Mouse (Mus musculus): ENCODE measurements around the gene Tmem41a. TPM values are rescaled to one million over a fixed set of nuclear protein-coding genes. Genes with fewer than 3 reads are reported as not detected.
"Not testable (repeated sequence)": the region's sequence is repeated elsewhere in the genome, so short reads cannot be mapped to it uniquely, and the experiment has no call there.

Gene Tmem41a
- polyA plus RNA-seq (2015; fragmentation: Nextera tagmentation; extraction: Ambion mirVana) = 39.8 and 40.2 TPM in 2 replicates

DNA sequence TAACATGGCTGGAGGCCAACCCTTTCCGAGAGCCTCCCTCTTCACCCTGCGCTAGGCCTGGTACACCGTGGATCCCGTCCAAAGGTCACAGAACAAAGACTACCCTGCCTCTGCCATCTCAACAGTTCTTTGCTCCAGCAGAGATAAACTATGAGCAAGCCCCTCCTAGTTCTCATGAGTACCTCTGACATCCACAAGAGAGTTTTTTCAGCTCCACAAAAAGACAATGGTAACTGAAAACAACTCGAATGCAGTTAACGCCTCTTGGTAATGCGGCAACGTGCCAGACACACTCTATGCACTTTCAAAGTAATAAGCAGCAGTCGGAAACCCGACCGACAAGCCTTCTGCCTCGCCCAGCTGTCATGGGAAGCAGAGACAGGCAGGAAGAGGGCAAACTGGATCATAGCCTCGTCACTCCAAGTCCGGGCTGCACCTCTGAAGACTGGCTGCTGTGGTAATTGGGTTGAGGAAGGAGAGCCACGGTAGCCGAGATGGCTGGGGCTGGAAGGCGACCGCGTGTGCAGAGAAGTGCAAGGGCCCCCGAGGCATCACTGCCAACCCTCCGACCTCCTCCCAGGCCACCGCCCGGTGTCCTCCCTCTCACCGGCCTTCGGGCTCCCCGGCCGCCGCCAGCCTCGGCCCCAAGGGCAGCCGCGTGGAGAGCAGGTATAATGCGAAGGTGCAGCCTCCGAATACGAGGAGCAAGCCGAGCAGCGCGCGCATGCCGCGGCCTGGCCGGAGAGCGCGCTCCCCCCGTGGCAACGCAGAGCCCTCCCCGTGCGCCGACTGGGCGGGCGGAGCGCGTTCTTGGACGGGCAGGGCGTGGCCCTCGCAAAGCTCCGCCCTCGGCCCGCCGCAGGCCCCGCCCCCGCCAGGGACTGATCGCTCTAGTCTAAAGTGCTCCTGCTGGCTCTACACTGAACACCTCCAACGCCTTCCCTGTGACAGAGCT lies at the start of gene Tmem41a:
Gene Tmem41a, minus strand, starts transcription at position 792 of the 955 bp plus-strand sequence.
- peaks cover 19% of the 10 kb centered on the region for H3K4me1 ChIP-seq (replicated peaks)
- no peaks in the 10 kb centered on the region; the same call in 1 of the 2 replicates for H3K27me3 ChIP-seq
- H3K4me2 ChIP-seq = peak within 1 kb of the TSS; percentile 72
- peak within 1 kb of the TSS; percentile 62 for H3K4me3 ChIP-seq
- no peaks in the 10 kb centered on the region for H3K36me3 ChIP-seq
- 1% methylated on average over 56 of the region's 63 CpGs for WGBS
- H3K9me3 ChIP-seq = no peaks in the 10 kb centered on the region
- peak within 1 kb of the TSS; percentile 78 for H3K9ac ChIP-seq
- ATAC-seq (ENCODE audit: low FRiP score) = peak; percentile 97
- peak within 1 kb of the TSS; percentile 70 for H3K27ac ChIP-seq

- no peak for ATAC-seq (ENCODE audit: low FRiP score)
- Histone ChIP-seq H3K27me3 (peaks cover 10% of the 10 kb centered on the region; the same call in 1 of the 2 replicates), H3K9me3 (no peaks in the 10 kb centered on the region), H3K27ac (no peak overlapping the region), H3K36me3 (no peaks in the 10 kb centered on the region), H3K4me3 (no peak overlapping the region), H3K4me1 (replicated peaks) (peaks cover 4% of the 10 kb centered on the region; the same call in 1 of the 2 replicates), H3K9ac (no peak overlapping the region), H3K4me2 (no peak overlapping the region)
- 68% methylated on average over 4 of the region's 4 CpGs for WGBS
Observed at GRCm38 (mm10) chr16:21996402-21996801, 49.0 kb upstream of the Tmem41a start.

DNA sequence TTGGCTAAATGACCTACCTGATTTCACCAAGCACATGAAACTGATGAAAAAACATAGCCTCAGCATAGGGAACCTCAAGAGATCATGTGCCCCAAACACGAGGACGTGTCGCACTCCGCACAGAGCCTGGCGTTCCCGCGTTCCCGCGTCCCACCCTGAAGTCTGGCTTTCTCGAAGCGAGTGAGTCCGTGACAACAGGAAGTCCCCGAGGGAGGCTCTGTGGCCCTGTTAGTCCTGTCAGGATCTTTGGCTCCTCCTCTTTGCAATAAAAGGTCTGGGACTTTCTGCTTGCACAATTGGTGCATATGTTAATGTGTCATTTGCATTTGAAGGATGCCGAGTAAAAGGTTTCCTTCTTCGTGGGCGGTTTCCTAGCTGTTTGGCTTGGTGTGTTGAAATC lies 48.0 kb upstream of the Tmem41a start, which contains the start of gene Liph:
Gene Liph, minus strand, starts transcription at position 360 of the 400 bp plus-strand sequence.
- peak within 1 kb of the TSS; percentile 53 for H3K4me2 ChIP-seq
- ATAC-seq (ENCODE audit: low FRiP score) = no peak
- no peak within 1 kb of the TSS for H3K27ac ChIP-seq
- peak within 1 kb of the TSS; percentile 28 for H3K4me3 ChIP-seq
- no peaks in the 10 kb centered on the region for H3K9me3 ChIP-seq
- H3K9ac ChIP-seq = peak within 1 kb of the TSS; percentile 55; the same call in 1 of the 2 replicates
- peaks cover 4% of the 10 kb centered on the region; the same call in 1 of the 2 replicates for H3K4me1 ChIP-seq (replicated peaks)
- H3K27me3 ChIP-seq = peaks cover 10% of the 10 kb centered on the region; the same call in 1 of the 2 replicates
- H3K36me3 ChIP-seq = no peaks in the 10 kb centered on the region
- 4% methylated on average over 16 of the region's 16 CpGs for WGBS

DNA sequence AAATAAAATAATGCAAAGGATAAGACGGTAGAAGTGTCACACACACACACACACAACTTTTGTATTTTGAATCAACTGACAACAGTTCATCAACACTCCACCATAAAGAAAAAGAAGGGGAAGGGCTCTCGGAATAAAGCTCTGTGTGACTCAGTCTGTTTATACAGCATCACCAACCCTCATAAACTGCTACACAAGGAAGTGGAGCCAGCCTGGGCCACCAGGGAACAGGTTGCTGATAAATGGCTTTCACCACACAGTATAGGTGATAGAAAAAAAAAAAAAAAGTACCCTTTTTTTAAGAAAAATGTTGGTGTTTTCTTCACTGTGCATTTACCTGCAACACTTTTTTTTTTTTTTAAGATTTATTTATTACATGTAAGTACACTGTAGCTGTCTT lies 44.4 kb upstream of the Tmem41a start:
- 88% methylated on average over 2 of the region's 2 CpGs for WGBS
- Histone ChIP-seq H3K9ac (no peak overlapping the region), H3K27ac (no peak overlapping the region), H3K27me3 (peaks cover 3% of the 10 kb centered on the region; the same call in 1 of the 2 replicates), H3K36me3 (no peaks in the 10 kb centered on the region), H3K4me3 (no peak overlapping the region), H3K4me2 (no peak overlapping the region), H3K9me3 (no peaks in the 10 kb centered on the region), H3K4me1 (replicated peaks) (peaks cover 4% of the 10 kb centered on the region; the same call in 1 of the 2 replicates)
- no peak for ATAC-seq (ENCODE audit: low FRiP score)

- not testable (repeated sequence) for ATAC-seq (ENCODE audit: low FRiP score); H3K9ac ChIP-seq; H3K36me3 ChIP-seq; H3K4me3 ChIP-seq; H3K4me2 ChIP-seq; H3K4me1 ChIP-seq (replicated peaks); H3K9me3 ChIP-seq; H3K27ac ChIP-seq; H3K27me3 ChIP-seq
Observed at GRCm38 (mm10) chr16:21990893-21991292, 43.5 kb upstream of the Tmem41a start.

DNA sequence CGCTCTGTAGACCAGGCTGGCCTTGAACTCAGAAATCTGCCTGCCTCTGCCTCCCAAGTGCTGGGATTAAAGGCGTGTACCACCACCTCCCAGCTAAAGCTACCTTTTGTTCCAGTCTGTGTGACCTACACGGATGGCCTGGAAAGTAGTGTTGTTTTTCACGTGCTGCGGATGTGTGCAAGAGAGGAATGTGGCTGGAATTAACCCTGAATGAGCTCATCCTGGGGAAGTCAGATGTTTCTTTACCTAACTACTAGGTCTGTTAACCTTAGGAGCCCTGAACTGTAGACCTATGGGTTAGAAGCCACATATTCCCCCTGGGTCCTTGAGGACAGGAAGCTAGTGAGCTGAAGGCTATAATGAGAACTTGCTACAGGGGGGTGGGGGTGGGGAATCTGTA lies 40.6 kb upstream of the Tmem41a start:
- H3K27ac ChIP-seq = no peak overlapping the region
- no peak overlapping the region for H3K4me3 ChIP-seq
- no peaks in the 10 kb centered on the region for H3K36me3 ChIP-seq
- WGBS = 79% methylated on average over 5 of the region's 5 CpGs
- H3K4me1 ChIP-seq (replicated peaks) = no peaks in the 10 kb centered on the region
- H3K9me3 ChIP-seq = no peaks in the 10 kb centered on the region
- no peak overlapping the region for H3K9ac ChIP-seq
- H3K4me2 ChIP-seq = no peak overlapping the region
- H3K27me3 ChIP-seq = no peaks in the 10 kb centered on the region
- ATAC-seq (ENCODE audit: low FRiP score) = no peak

DNA sequence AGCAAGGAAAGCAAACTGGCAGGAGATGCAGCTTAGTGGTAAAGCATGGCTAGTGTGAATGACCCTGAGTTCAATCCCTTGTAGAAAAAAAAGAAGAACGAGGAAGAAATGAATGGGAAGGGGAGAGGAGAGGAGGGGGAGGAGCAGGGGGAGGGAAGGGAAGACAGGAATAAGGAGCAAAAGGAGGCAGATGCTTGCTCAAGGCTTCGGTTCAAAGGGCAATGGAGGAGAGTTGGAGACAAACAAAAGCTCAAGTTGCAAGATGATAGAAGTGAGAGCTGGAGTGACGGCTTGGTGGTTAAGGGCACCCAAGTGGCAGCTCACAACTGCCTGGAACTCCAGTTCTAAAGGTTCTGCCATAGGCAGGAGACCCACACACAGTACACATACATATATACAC lies 38.8 kb upstream of the Tmem41a start:
- Histone ChIP-seq H3K4me3 (no peak overlapping the region), H3K4me2 (no peak overlapping the region), H3K9ac (no peak overlapping the region), H3K27me3 (no peaks in the 10 kb centered on the region), H3K9me3 (no peaks in the 10 kb centered on the region), H3K36me3 (no peaks in the 10 kb centered on the region), H3K4me1 (replicated peaks) (no peaks in the 10 kb centered on the region), H3K27ac (no peak overlapping the region)
- no peak for ATAC-seq (ENCODE audit: low FRiP score)
- WGBS = 59% methylated on average over 3 of the region's 3 CpGs

DNA sequence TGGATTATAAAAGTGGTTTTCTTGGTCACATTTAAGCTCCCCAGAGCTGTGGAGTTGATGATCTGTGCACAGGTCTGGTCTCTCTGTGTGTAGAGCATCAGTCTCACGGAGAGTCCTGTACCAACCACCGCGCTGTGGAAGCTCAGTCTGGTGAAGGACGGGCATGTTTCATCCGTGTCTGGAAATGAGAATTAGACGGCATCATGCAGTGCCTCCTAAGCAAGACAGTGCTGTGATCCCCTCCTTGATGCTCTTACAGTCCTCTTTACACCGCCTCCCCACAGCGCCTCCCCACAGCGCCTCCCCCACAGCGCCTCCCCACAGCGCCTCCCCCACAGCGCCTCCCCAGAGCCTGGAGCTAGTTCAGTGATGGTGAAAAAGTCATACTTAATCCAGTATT lies 36.7 kb upstream of the Tmem41a start:
- no peaks in the 10 kb centered on the region for H3K36me3 ChIP-seq
- 89% methylated on average over 12 of the region's 12 CpGs for WGBS
- no peaks in the 10 kb centered on the region for H3K27me3 ChIP-seq
- no peak overlapping the region for H3K27ac ChIP-seq
- ATAC-seq (ENCODE audit: low FRiP score) = no peak
- no peak overlapping the region for H3K9ac ChIP-seq
- no peaks in the 10 kb centered on the region for H3K9me3 ChIP-seq
- H3K4me1 ChIP-seq (replicated peaks) = no peaks in the 10 kb centered on the region
- no peak overlapping the region for H3K4me2 ChIP-seq
- H3K4me3 ChIP-seq = no peak overlapping the region

DNA sequence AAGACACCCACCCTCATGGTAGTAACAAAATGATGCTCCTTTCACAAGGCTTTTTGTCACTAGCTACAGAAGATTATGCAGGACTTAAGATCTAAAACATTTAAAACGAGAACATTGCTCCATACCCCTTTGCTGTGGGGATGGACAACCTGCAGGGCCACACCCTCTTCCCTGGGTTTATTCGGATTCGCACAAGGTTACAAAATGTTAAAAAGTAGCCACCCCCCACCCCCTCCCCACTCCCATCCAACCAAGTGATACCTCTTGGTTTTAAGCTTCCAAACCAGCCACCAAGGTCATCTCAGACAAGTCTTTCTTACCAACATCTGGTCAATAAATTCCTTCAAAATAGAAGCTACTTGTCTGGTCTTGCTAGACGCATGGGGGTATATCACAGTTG lies 36.2 kb upstream of the Tmem41a start:
- no peaks in the 10 kb centered on the region for H3K9me3 ChIP-seq
- no peak for ATAC-seq (ENCODE audit: low FRiP score)
- no peak overlapping the region for H3K4me3 ChIP-seq
- H3K9ac ChIP-seq = no peak overlapping the region
- no peak overlapping the region for H3K27ac ChIP-seq
- no peaks in the 10 kb centered on the region for H3K27me3 ChIP-seq
- 92% methylated on average over 4 of the region's 4 CpGs for WGBS
- H3K4me1 ChIP-seq (replicated peaks) = no peaks in the 10 kb centered on the region
- no peak overlapping the region for H3K4me2 ChIP-seq
- no peaks in the 10 kb centered on the region for H3K36me3 ChIP-seq

- 93% methylated on average over 9 of the region's 9 CpGs for WGBS
- Histone ChIP-seq H3K36me3 (no peaks in the 10 kb centered on the region), H3K27me3 (no peaks in the 10 kb centered on the region)
Observed at GRCm38 (mm10) chr16:21983146-21983545, 35.8 kb upstream of the Tmem41a start.

GRCm38 (mm10) chr16:21977347-21977746 lies 30.0 kb upstream of the Tmem41a start:
- no peak overlapping the region for H3K4me2 ChIP-seq
- no peak for ATAC-seq (ENCODE audit: low FRiP score)
- no peaks in the 10 kb centered on the region for H3K36me3 ChIP-seq
- H3K27me3 ChIP-seq = peaks cover 4% of the 10 kb centered on the region; the same call in 1 of the 2 replicates
- H3K9me3 ChIP-seq = no peaks in the 10 kb centered on the region
- H3K9ac ChIP-seq = no peak overlapping the region
- peaks cover 7% of the 10 kb centered on the region for H3K4me1 ChIP-seq (replicated peaks)
- WGBS = 87% methylated on average over 5 of the region's 5 CpGs
- no peak overlapping the region for H3K27ac ChIP-seq
- H3K4me3 ChIP-seq = no peak overlapping the region

More at GRCm38 (mm10) chr16:21983146-21983545, 35.8 kb upstream of the Tmem41a start:
- Histone ChIP-seq H3K27ac (no peak overlapping the region), H3K4me1 (replicated peaks) (no peaks in the 10 kb centered on the region), H3K9me3 (no peaks in the 10 kb centered on the region), H3K4me2 (no peak overlapping the region), H3K9ac (no peak overlapping the region), H3K4me3 (no peak overlapping the region)
- ATAC-seq (ENCODE audit: low FRiP score) = no peak

DNA sequence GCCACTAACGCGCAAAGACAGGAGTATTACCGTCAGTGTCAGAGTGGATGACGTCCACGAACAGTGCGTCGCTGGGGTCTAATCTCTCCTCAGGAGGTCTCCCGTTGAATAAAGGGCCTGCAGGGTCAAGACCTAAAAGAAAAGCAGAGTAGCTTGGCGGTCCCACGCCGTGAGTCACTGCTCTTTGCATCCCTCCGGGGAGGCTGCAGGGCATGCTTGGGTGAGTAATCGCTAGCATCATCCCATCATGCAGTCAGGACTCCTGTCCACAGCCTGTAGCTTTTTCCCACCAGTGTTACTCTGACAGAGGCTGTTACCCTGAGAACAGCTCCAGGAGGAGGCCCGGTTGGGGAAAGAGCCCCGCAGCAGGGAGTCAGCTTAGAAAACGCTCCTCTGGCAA lies 28.9 kb upstream of the Tmem41a start:
- Histone ChIP-seq H3K4me3 (0 out of 2 replicates have a peak overlapping the region, but pooled peaks have one; percentile 10), H3K9me3 (no peaks in the 10 kb centered on the region), H3K4me1 (replicated peaks) (peaks cover 7% of the 10 kb centered on the region), H3K36me3 (no peaks in the 10 kb centered on the region), H3K4me2 (peak overlapping the region; percentile 42), H3K27ac (no peak overlapping the region), H3K9ac (no peak overlapping the region), H3K27me3 (peaks cover 4% of the 10 kb centered on the region; the same call in 1 of the 2 replicates)
- ATAC-seq (ENCODE audit: low FRiP score) = no peak
- WGBS = 2% methylated on average over 16 of the region's 16 CpGs

All from hindbrain, embryonic 13.5 days (tissue).